Mouse (Mus musculus) embryonic facial prominence, embryonic 13.5 days (tissue): ENCODE measurements around the gene Gm10663. TPM values are rescaled to one million over a fixed set of nuclear protein-coding genes. Genes with fewer than 3 reads are reported as not detected.
A peak's percentile ranks its signal among the peaks of the same experiment; 100 is the strongest.

Experiments
- ATAC-seq: fragments of 200-750 bp; cut with Nextera tagmentation; 2 replicates; pipeline ENCODE4 v1.8.0; 2017; ENCODE audit warnings: low read depth; ENCODE audit not compliant: insufficient number of reproducible peaks, insufficient read depth, low FRiP score, low TSS enrichment
- H3K27ac ChIP-seq: fragments of 300-500 bp; sonication (generic); 2 replicates; pipeline ENCODE4 v1.5.1; 2015; ENCODE audit warnings: moderate library complexity, mild to moderate bottlenecking, inconsistent platforms
- H3K27me3 ChIP-seq: fragments of 300-500 bp; sonication (generic); 2 replicates; pipeline ENCODE4 v1.6.1; 2015; ENCODE audit warnings: mild to moderate bottlenecking, inconsistent platforms
- H3K36me3 ChIP-seq: fragments of 300-500 bp; sonication (generic); 2 replicates; pipeline ENCODE4 v1.6.1; 2015; ENCODE audit warnings: mild to moderate bottlenecking, inconsistent platforms
- H3K4me1 ChIP-seq: fragments of 300-500 bp; sonication (generic); 2 replicates; pipeline ENCODE4 v1.6.1; 2015; ENCODE audit warnings: inconsistent platforms
- H3K4me2 ChIP-seq: fragments of 300-500 bp; sonication (generic); 2 replicates; pipeline ENCODE4 v1.6.1; 2015; ENCODE audit warnings: moderate library complexity, mild to moderate bottlenecking, inconsistent platforms
- H3K4me3 ChIP-seq: fragments of 300-500 bp; sonication (generic); 2 replicates; pipeline ENCODE4 v1.5.1; 2015; ENCODE audit warnings: mild to moderate bottlenecking, inconsistent platforms
- H3K9ac ChIP-seq: fragments of 300-500 bp; sonication (generic); 2 replicates; pipeline ENCODE4 v1.6.1; 2015; ENCODE audit warnings: mild to moderate bottlenecking, inconsistent platforms
- H3K9me3 ChIP-seq: fragments of 300-500 bp; sonication (generic); 2 replicates; pipeline ENCODE4 v1.6.1; 2016; ENCODE audit warnings: inconsistent platforms
- WGBS: fragments of 180-500 bp; shearing (Covaris S2); methylation state at CpG from one replicate; pipeline ENCODE4 v1.1.7; 2015; ENCODE audit warnings: mixed read lengths; 5-methylcytosine and 5-hydroxymethylcytosine counted together
- polyA plus RNA-seq: library from polyadenylated mRNA; unstranded; fragments of >200 nt; fragmentation: Nextera tagmentation; extraction: Ambion mirVana; gene quantifications from 2 replicates; pipeline ENCODE4 v1.2.1, GENCODE M21; 2015

The Gm10663 gene
- polyA plus RNA-seq, 1 experiment from 2014 or later, result not detected

- no peak overlapping the region for H3K9ac ChIP-seq
- no peaks in the 10 kb centered on the region for H3K27me3 ChIP-seq
- no peak overlapping the region for H3K4me3 ChIP-seq
- no peak for ATAC-seq
- H3K27ac ChIP-seq, result no peak overlapping the region
- peaks cover 16% of the 10 kb centered on the region; the same call in 1 of the 2 replicates for H3K4me1 ChIP-seq
- WGBS, result 69% methylated on average over 3 of the region's 3 CpGs
- H3K9me3 ChIP-seq, result no peaks in the 10 kb centered on the region
- no peaks in the 10 kb centered on the region for H3K36me3 ChIP-seq
- H3K4me2 ChIP-seq, result no peak overlapping the region
Observed at GRCm38 (mm10) chr8:65053554-65053953, 21.3 kb upstream of the Gm10663 start.

- Histone ChIP-seq H3K36me3 (no peaks in the 10 kb centered on the region), H3K4me3 (no peak overlapping the region), H3K27me3 (no peaks in the 10 kb centered on the region), H3K4me2 (0 out of 2 replicates have a peak overlapping the region, but pooled peaks have one; percentile 12), H3K9me3 (no peaks in the 10 kb centered on the region), H3K27ac (no peak overlapping the region), H3K4me1 (peaks cover 16% of the 10 kb centered on the region; the same call in 1 of the 2 replicates), H3K9ac (no peak overlapping the region)
- WGBS, result 17% methylated on average over 5 of the region's 5 CpGs
- no peak for ATAC-seq
Observed at GRCm38 (mm10) chr8:65053968-65054367, 20.9 kb upstream of the Gm10663 start.

GRCm38 (mm10) chr8:65056722-65057121 is 18.1 kb upstream of the Gm10663 start:
- 87% methylated on average over 4 of the region's 4 CpGs for WGBS
- no peak overlapping the region for H3K4me2 ChIP-seq
- H3K9me3 ChIP-seq, result no peaks in the 10 kb centered on the region
- H3K4me3 ChIP-seq, result no peak overlapping the region
- ATAC-seq, result no peak
- H3K36me3 ChIP-seq, result no peaks in the 10 kb centered on the region
- no peak overlapping the region for H3K27ac ChIP-seq
- no peaks in the 10 kb centered on the region for H3K27me3 ChIP-seq
- no peak overlapping the region for H3K9ac ChIP-seq
- peaks cover 13% of the 10 kb centered on the region; the same call in 1 of the 2 replicates for H3K4me1 ChIP-seq

GRCm38 (mm10) chr8:65062195-65062594 is 12.6 kb upstream of the Gm10663 start:
- H3K4me1 ChIP-seq, result no peaks in the 10 kb centered on the region
- no peak for ATAC-seq
- H3K9me3 ChIP-seq, result no peaks in the 10 kb centered on the region
- H3K9ac ChIP-seq, result no peak overlapping the region
- H3K27me3 ChIP-seq, result no peaks in the 10 kb centered on the region
- no peak overlapping the region for H3K4me2 ChIP-seq
- H3K27ac ChIP-seq, result no peak overlapping the region
- no peaks in the 10 kb centered on the region for H3K36me3 ChIP-seq
- whole genome bisulfite sequencing, result 78% methylated on average over 4 of the region's 4 CpGs
- no peak overlapping the region for H3K4me3 ChIP-seq

DNA sequence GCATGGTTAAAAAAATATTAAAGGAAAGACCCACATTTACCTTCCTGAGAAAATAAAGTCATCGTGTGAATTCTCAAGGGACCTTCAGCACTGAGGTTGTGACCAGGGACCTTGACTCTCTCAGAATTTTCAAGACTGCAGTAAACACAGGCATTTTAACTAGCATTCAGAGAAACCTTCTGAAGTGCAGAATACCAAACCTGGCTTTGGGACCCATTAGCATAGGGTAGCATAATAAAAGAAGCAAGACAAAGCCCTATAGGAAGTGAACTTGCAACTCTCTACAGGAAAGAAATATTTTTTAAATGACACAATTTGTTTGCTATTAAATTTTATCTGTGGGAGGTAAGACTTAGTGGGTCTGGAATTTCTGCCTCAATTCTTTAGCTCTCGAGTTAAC is 10.8 kb upstream of the Gm10663 start:
- Histone ChIP-seq H3K9me3 (0 out of 2 replicates have a peak, but pooled peaks cover under 1% of the 10 kb centered on the region), H3K4me3 (no peak overlapping the region), H3K36me3 (no peaks in the 10 kb centered on the region), H3K9ac (no peak overlapping the region), H3K27me3 (no peaks in the 10 kb centered on the region), H3K4me1 (no peaks in the 10 kb centered on the region), H3K4me2 (no peak overlapping the region), H3K27ac (no peak overlapping the region)
- no peak for ATAC-seq
- WGBS, result 50% methylated on average over 2 of the region's 2 CpGs

- H3K27ac ChIP-seq, result no peak overlapping the region
- WGBS, result 91% methylated on average over 3 of the region's 3 CpGs
Observed at GRCm38 (mm10) chr8:65065622-65066021, 9.2 kb upstream of the Gm10663 start.

DNA sequence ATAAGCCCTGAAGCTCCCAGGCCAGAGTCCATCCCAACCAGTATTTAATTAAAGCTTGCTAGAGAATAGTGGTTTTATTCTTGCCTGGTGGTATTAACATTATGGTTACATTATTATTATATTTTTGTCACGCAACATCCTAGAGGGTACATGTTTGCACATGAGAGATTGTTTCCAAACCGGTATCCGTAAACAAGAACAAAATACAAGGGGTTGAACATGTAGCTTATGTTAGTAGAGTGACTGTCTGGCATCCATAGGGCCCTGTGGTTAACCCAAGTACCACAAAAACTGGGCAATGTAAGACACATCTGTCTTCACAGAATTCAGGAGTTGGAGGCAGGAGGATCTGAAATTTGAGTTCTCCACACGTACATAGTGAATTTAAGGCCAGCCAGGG is 7.8 kb upstream of the Gm10663 start:
- 77% methylated on average over 4 of the region's 4 CpGs for WGBS
- Histone ChIP-seq H3K9ac (no peak overlapping the region), H3K4me1 (no peaks in the 10 kb centered on the region), H3K4me2 (no peak overlapping the region), H3K27ac (no peak overlapping the region), H3K4me3 (no peak overlapping the region), H3K36me3 (no peaks in the 10 kb centered on the region), H3K9me3 (0 out of 2 replicates have a peak, but pooled peaks cover 2% of the 10 kb centered on the region), H3K27me3 (no peaks in the 10 kb centered on the region)
- ATAC-seq, result no peak

More at GRCm38 (mm10) chr8:65065622-65066021, 9.2 kb upstream of the Gm10663 start:
- no peaks in the 10 kb centered on the region for H3K27me3 ChIP-seq
- ATAC-seq, result no peak
- H3K9me3 ChIP-seq, result 0 out of 2 replicates have a peak, but pooled peaks cover 2% of the 10 kb centered on the region
- no peaks in the 10 kb centered on the region for H3K4me1 ChIP-seq
- no peak overlapping the region for H3K9ac ChIP-seq
- no peaks in the 10 kb centered on the region for H3K36me3 ChIP-seq
- no peak overlapping the region for H3K4me3 ChIP-seq
- no peak overlapping the region for H3K4me2 ChIP-seq

DNA sequence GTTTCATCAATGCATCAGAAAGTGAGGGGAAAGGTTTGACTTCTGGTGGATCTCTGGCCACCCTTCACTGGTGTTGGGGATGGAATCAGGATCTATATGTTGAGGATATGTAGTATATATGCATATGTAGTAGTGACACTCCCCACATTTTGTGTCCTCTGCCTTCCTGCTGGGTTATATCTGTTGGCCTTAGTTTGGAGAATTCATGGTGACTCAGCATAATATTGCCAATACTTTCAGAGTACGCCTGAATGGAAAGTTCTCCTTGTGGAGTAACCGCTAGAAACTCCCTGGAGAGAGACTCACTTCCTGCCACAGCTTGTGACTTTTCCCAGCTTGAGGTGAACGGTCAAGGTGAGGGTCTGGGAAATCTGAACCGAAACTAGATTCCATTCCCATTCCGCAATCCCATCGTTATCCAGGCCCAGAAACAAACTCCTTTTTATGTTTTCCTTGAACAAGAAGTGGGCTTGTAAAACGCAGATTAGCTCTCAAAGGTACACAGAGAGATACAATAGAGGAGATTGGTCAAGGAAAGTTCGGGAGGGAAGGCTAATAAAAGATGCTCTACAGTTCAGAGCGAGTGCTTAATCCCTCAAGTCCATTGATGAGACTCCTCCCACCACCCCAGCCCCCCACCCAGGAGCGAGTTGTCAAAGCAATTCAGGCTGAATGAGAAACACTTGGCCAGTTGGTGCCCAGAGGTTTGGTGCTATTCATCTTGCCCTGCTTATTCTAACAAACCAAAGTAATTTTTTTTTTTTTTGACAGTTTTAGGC is 7.0 kb upstream of the Gm10663 start:
- H3K9me3 ChIP-seq, result 0 out of 2 replicates have a peak, but pooled peaks cover 2% of the 10 kb centered on the region
- ATAC-seq, result no peak
- no peaks in the 10 kb centered on the region for H3K36me3 ChIP-seq
- H3K4me2 ChIP-seq, result no peak overlapping the region
- WGBS, result 47% methylated on average over 10 of the region's 10 CpGs
- H3K9ac ChIP-seq, result no peak overlapping the region
- H3K27me3 ChIP-seq, result no peaks in the 10 kb centered on the region
- H3K27ac ChIP-seq, result no peak overlapping the region
- no peaks in the 10 kb centered on the region for H3K4me1 ChIP-seq
- no peak overlapping the region for H3K4me3 ChIP-seq

GRCm38 (mm10) chr8:65068473-65068819 is 6.4 kb upstream of the Gm10663 start:
- H3K4me2 ChIP-seq, result no peak overlapping the region
- WGBS, result 90% methylated on average over 4 of the region's 4 CpGs
- H3K4me3 ChIP-seq, result no peak overlapping the region
- no peak overlapping the region for H3K9ac ChIP-seq
- 0 out of 2 replicates have a peak, but pooled peaks cover 2% of the 10 kb centered on the region for H3K9me3 ChIP-seq
- H3K4me1 ChIP-seq, result no peaks in the 10 kb centered on the region
- H3K27ac ChIP-seq, result no peak overlapping the region
- no peaks in the 10 kb centered on the region for H3K27me3 ChIP-seq
- no peak for ATAC-seq
- no peaks in the 10 kb centered on the region for H3K36me3 ChIP-seq

DNA sequence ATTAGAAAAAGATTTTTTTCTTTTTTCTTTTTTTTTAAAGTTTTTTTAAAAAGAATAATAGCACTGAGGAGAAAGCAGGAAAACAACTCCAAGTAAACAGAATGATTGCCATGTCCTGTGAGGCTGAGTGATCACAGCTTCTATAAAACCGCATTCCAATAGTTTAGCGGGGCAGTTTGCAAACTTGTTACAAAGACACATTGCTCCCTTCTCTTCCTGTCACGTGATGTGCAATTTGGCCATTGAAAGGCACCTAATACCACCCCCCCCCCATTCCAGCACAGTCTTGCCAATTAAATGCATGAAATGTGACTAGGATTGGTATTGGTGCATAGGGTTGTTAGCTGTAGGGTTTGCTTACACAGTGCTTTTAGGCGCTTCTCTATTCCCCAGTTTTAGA is 3.8 kb upstream of the Gm10663 start:
- 70% methylated on average over 4 of the region's 4 CpGs for WGBS
- Histone ChIP-seq H3K9ac (no peak overlapping the region), H3K4me2 (no peak overlapping the region)

GRCm38 (mm10) chr8:65080731-65081130 is 5.9 kb downstream of the Gm10663 start:
- Histone ChIP-seq H3K9me3 (no peaks in the 10 kb centered on the region), H3K4me1 (no peaks in the 10 kb centered on the region), H3K27me3 (no peaks in the 10 kb centered on the region), H3K4me2 (no peak overlapping the region), H3K9ac (no peak overlapping the region), H3K27ac (no peak overlapping the region), H3K36me3 (no peaks in the 10 kb centered on the region), H3K4me3 (no peak overlapping the region)
- no peak for ATAC-seq
- 64% methylated on average over 9 of the region's 9 CpGs for WGBS

More for the DNA sequence above, 3.8 kb upstream of the Gm10663 start:
- Histone ChIP-seq H3K27ac (no peak overlapping the region), H3K27me3 (no peaks in the 10 kb centered on the region), H3K4me3 (no peak overlapping the region), H3K36me3 (no peaks in the 10 kb centered on the region), H3K9me3 (0 out of 2 replicates have a peak, but pooled peaks cover 2% of the 10 kb centered on the region), H3K4me1 (no peaks in the 10 kb centered on the region)
- ATAC-seq, result no peak

DNA sequence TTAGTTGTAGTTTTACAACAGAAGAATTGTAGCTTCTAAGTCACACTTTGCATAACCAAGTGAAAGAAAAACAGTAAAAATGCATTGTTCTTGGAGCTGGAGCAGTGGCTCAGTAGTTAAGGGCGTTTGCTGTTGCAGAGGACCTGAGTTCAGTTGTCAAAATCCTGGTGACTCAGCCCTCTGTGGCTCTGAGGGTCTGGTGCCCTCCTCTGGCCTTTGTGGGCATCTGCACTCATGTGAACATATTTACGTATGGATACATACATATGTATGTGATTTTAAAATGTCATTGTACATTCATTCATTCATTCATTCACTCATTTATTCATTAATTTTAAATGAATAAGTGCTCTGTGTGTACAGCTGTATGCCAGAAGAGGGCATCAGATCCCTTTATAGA is 10.8 kb downstream of the Gm10663 start:
- 76% methylated on average over 2 of the region's 2 CpGs for WGBS

More for the DNA sequence above, 10.8 kb downstream of the Gm10663 start:
- Histone ChIP-seq H3K9me3 (no peaks in the 10 kb centered on the region), H3K27ac (no peak overlapping the region), H3K4me2 (no peak overlapping the region), H3K4me3 (no peak overlapping the region), H3K27me3 (no peaks in the 10 kb centered on the region), H3K9ac (no peak overlapping the region), H3K4me1 (0 out of 2 replicates have a peak, but pooled peaks cover 6% of the 10 kb centered on the region), H3K36me3 (no peaks in the 10 kb centered on the region)
- no peak for ATAC-seq
